Mouse (Mus musculus): Measurements from ENCODE around the gene Qpctl.
A peak's percentile ranks its signal among the peaks of the same experiment; 100 is the strongest.
"Not testable (repeated sequence)": the region's sequence is repeated elsewhere in the genome, so short reads cannot be mapped to it uniquely, and the experiment has no call there.

The Qpctl gene

GRCm38 (mm10) chr7:19163752-19164151 lies 14.7 kb upstream of the Qpctl start:
- DNase-seq (ENCODE audit: low read depth), result no peak

GRCm38 (mm10) chr7:19162928-19163327 lies 13.8 kb upstream of the Qpctl start:
- no peak for DNase-seq (ENCODE audit: low read depth)

GRCm38 (mm10) chr7:19160115-19160514 lies 11.0 kb upstream of the Qpctl start:
- DNase-seq (ENCODE audit: low read depth), result no peak

DNA sequence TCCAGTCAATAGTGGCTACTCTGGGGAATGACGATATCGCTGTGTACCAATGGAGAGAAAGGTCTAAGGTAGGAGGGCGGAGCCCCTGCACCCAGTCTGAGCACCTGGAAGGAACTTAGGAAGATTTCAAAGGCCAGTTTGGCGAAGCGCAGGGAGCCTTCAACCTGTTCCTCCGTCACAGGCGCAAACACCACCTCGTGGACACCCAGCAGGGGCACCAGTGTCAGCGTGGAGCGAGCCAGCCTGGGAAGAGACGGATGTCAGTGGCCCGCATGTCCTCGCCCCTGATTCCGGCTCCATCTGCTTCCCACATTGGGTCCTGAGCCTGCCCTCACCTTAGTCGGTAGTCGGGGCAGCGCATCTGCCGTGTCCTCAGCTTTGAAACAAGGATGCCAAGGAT lies 10.3 kb upstream of the Qpctl start:
- no peak for DNase-seq (ENCODE audit: low read depth)

GRCm38 (mm10) chr7:19158601-19159000 lies 9.5 kb upstream of the Qpctl start:
- DNase-seq (ENCODE audit: low read depth), result no peak

DNA sequence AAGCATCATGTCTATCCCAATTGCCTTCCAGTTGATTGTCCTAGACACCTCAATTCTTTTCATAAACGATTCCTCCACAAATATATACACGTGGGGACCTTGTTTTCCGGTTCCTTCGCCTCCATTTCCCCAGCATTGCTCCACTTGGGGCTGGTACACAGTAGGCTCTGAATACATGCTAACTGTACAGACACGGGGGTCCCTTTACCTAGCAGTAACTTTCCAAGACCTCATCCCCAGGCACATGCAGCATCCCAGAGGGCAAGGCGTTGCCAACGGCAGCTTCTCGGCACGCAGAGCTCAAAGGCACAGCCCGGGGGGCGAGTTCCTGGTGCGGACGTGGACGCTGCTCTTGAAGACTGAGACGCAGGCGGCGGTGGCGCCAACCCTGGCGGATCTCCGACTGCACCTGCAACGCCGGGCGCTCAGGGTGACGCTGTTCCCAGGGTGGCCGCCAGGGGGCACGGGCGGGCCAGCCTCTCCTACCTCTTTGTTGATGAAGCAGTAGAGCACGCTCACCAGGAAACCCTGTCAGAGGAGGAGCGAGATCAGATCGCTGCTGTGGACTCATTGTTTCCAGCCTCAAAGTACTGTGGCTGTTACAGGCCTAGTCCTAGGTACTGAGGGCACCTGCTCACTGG lies 8.2 kb upstream of the Qpctl start:
- peak; percentile 71 for DNase-seq (ENCODE audit: low read depth)

- DNase-seq (ENCODE audit: low read depth), result no peak
These were observed 6.9 kb upstream of the Qpctl start for GRCm38 (mm10) chr7:19155825-19156475.

DNA sequence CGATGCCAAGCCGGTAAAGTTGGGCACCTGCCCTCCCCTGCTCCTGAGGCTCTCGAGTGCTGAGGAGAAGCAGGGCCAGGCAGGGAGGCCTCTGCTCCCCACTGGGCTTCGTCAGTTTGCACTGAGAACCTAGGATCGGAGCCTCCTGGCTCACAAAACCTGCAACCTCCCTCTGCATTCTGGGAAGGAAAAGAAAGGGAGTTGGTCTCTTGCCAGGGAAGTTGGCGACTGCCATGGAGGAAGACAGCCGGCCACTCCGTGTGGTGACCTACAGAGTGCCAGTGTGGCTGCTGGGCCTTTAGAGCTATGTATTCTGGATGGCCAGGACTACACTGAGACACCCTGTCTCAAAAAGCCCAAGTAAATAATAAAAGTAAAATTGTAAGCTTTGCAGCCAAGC lies 5.7 kb upstream of the Qpctl start:
- no peak for DNase-seq (ENCODE audit: low read depth)

DNA sequence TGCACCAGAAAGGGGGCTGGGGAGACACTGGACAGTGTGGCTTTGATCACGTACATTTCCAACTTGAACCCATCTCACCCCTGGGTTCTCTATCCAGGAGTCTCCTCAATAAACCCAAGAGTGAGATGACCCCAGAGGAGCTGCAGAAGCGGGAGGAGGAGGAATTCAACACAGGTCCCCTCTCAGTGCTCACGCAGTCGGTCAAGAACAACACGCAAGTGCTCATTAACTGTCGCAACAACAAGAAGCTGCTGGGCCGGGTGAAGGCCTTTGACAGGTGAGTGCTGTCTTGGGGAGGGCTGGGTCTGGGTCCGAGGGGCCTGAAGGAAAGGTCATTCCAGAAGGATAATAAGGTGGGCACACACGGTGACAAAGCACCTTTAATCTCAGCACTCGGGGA lies 2.0 kb upstream of the Qpctl start:
- not testable (repeated sequence) for DNase-seq (ENCODE audit: low read depth)

DNA sequence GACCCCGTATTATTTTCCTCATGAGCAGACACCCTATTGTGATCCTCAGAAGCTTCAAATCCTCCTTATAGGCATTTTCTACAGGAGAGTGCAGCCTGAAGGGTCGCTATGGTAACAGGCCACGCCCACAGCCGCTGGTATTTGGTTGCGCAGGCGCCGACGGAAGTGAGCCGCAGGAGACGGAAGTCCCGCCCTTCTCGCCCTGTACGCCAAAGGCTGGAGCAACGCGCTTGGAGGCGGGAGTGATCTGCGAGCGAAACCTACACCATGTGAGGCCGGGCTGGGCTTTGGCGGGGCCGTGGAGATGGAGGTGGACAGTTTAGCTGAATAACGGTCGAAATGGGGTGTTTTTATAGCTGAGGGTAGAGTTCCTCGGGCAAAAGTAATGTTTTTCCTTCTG lies 535 bp upstream of the Qpctl start, which contains the start of gene Snrpd2:
Gene Snrpd2, plus strand, starts transcription at position 97 of the 400 bp plus-strand sequence.
- DNase-seq (ENCODE audit: low read depth), result peak; percentile 87

- DNase-seq (ENCODE audit: low read depth), result no peak
These were observed 764 bp downstream of the Qpctl start for GRCm38 (mm10) chr7:19148180-19148874.

DNA sequence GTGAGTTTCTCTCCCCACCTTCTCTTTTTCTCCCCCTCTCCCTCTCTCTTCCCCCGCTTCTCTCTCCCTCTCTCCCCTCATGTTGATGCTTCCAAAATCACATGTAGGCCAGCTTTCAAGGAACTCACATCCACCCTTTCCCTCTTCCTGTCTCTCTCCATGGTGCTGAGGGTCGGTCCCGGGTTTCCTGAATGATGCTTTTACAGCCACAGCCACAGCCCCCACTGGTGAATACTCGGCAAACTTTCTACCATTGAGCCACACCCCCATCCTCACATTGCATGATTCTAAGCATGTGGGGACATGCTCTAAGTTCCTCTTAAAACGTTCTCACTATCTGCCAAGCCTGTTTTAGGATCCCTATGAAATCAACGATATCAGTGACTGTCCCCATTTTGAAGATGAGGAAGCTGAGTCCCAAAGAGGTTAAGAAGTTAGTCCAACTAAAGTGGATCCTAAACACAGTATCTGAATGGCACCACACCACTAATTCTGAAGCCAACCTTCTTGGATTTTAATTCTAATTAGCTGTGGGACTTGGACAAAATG lies 1.5 kb downstream of the Qpctl start:
- DNase-seq (ENCODE audit: low read depth), result no peak

DNA sequence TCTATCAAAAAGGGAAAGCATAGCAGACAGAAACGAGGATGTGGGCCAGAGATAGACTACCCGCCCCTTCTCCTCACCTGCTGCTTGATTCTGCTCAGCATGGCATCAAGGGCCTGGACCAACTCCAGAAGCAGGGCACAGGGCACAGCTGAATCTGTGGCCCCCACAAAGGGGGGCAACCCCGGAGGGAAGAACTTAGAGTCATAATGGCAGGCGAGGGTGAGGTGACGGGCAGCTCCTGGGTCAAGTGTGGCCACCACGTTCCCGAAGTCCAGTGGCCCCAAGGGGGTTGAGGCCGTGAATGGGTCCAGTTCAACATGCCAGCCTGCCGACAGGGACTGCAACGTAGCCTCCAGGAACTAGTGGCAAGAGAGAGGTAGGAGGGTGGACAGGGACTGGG lies 2.3 kb downstream of the Qpctl start:
- no peak for DNase-seq (ENCODE audit: low read depth)

DNA sequence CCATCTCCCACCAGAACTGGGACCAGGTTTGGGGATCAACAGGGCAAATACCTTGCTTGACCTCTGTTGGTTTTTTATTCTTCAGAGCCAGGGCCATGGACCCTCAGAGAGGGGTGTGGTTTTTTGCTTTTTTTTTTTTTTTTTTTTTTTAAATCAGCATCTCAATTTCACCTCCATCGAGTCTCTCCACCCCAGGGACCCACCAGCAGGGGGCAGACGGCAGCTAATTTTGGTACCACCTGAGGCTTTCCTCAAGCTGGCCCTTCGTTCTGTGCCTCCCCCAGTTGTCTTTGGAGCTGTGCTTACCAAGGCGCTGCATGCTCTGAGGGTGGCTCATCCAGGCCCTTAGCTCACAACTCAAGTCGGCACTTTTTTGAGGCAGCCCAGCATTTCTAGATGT lies 11.7 kb downstream of the Qpctl start:
- DNase-seq (ENCODE audit: low read depth), result no peak

GRCm38 (mm10) chr7:19136673-19137334 lies 12.3 kb downstream of the Qpctl start:
- DNase-seq (ENCODE audit: low read depth), result no peak

DNA sequence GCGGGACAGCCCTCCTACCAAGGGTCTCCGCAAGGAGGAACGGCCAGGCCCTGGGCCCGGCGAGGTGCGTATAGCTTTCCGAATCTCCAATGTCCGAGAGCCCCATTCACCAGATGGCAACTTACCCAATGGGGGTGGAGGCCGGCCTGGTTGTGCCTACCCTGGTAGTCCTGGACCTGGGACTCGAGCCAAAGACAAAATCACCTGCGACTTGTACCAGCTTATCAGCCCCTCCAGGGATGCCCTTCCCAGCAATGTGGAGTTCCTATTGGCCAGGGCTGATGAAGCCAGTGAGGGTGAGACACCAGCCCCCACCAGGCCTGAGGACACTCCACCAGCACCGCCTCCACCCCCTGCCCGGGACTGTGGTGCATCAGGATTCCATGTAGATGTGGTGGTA lies 12.9 kb downstream of the Qpctl start:
- DNase-seq (ENCODE audit: low read depth), result no peak

DNA sequence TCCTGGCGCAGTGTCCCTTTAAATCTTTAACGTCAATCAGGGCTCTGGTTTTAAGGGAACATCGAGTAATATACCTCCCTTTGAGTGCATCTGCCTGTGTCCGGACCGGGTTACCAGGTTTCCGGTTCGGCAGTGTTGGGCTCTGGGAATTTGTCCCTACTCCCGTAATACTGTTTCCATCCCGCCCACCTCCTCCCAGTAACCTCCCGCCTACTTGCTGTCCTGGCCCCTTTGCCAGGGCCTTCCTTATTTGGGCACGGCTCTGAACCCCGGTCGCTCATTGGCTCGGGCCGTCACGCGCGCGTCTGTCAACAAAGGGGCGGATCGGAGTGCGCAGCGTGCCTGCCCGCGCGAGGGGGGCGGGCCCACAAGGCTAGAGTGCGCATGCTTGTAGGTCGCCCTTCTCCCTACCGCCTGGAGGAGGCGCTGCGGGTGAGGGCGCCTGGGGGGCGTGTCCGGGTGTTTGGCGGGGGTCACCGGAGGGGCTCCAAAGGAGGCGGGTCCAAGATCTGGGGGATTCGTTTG lies 17.7 kb downstream of the Qpctl start:
- DNase-seq (ENCODE audit: low read depth), result peak; percentile 85

- no peak for DNase-seq (ENCODE audit: low read depth)
These were observed 18.4 kb downstream of the Qpctl start for GRCm38 (mm10) chr7:19130657-19131056.

- no peak for DNase-seq (ENCODE audit: low read depth)
These were observed 19.7 kb downstream of the Qpctl start for GRCm38 (mm10) chr7:19129396-19129795.

DNA sequence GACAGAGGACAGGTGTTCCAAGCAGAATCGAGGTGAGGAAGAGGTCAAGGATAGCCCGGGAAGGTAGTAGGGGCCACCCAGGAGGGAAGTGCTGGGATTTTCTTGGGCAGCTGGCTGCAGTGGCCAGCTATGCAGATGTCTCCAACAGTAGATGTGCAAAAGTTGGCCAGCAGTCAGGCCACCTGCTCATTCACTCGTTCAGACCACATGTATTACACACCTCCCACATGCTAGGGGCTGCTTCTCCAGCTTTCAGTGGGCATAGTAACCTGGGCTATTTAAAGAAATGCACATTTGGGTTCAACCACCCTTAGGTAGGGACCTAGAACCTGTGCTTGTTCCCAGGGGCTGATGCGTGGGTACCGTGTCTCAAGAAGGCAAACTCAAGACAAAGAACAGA lies 21.3 kb downstream of the Qpctl start:
- DNase-seq (ENCODE audit: low read depth), result no peak

- DNase-seq (ENCODE audit: low read depth), result no peak
These were observed 24.4 kb downstream of the Qpctl start for GRCm38 (mm10) chr7:19124713-19125112.

GRCm38 (mm10) chr7:19121686-19122085 lies 27.4 kb downstream of the Qpctl start:
- no peak for DNase-seq (ENCODE audit: low read depth)

All from c-Kit-positive CD71-negative TER-119-negative erythroid progenitor cells, embryonic 14.5 days (primary cell).